Mouse (Mus musculus) cerebellum, adult 2 months (tissue): ENCODE measurements around the gene Kremen1.

ENCODE experiments used
- CTCF ChIP-seq: fragments of 200-500 bp; IDR thresholded peaks from 2 replicates; pipeline ENCODE4 v1.5.1; 2011; ENCODE audit warnings: low read depth, mild to moderate bottlenecking, control low read depth, low read length, moderate library complexity, borderline replicate concordance; ENCODE audit not compliant: insufficient read depth
- POLR2A ChIP-seq: fragments of 200-500 bp; IDR thresholded peaks from 2 replicates; pipeline ENCODE4 v1.6.1; 2011; ENCODE audit warnings: low read length, control low read depth, borderline replicate concordance; ENCODE audit not compliant: insufficient read depth

GRCm38 (mm10) chr11:5294805-5295204 is 33.4 kb upstream of the Kremen1 start:
- TF ChIP-seq POLR2A (no peak), CTCF (no peak)
